ENCODE assay signal across 11 mouse cellular contexts in genomic region chr7:107592641-107593040, GRCm38 (mm10). TPM values are rescaled to one million over a fixed set of nuclear protein-coding genes. Genes with fewer than 3 reads are reported as not detected.
DNase-seq lines count a peak whose midpoint lies in the region; ATAC-seq and TF ChIP-seq lines count a peak whose summit lies in the region.
"Had no signal": no experiment of that assay in that cellular context is flagged by ENCODE, and none has a peak within 500 bp of the region (broad histone marks: within the 10 kb centered on the region; RNA-seq: fewer than 3 reads in every experiment).

No protein-coding gene starts in this region.

- DNase-seq in forebrain, embryonic 14.5 days (ENCODE audit: low spot score) = peak; percentile 50
- DNase-seq in forebrain, embryonic 11.5 days (ENCODE audit: low spot score) = no peak
- DNase-seq in lung, embryonic 14.5 days = peak; percentile 19
- no peak for DNase-seq in lung, postnatal 4 days
- DNase-seq in gastrocnemius, postnatal 10 days = peak; percentile 12
- DNase-seq in left cerebral cortex, postnatal 36 days (ENCODE audit: low spot score in 2 of 2) = peak; percentile 10 to 18
- no peak for DNase-seq in adrenal gland, postnatal 10 days
- DNase-seq in ovary, postnatal 36 days (ENCODE audit: low spot score) = no peak
- DNase-seq: thymus, adult 2 months had no signal

- ATAC-seq in forebrain, embryonic 14.5 days = peak; percentile 1; the same call in 1 of the 2 replicates
- ATAC-seq in forebrain, embryonic 11.5 days (replicated peaks; ENCODE audit: low FRiP score) = no peak
- no peak for ATAC-seq in lung, embryonic 14.5 days (ENCODE audit: insufficient read depth)

- intact Hi-C loops in left cerebral cortex, postnatal 36 days (cut with DNase I) = no loop called here

- H3K36me3 ChIP-seq in forebrain, embryonic 14.5 days (ENCODE audit: control insufficient read depth, insufficient read depth, low read length) = no peaks in the 10 kb centered on the region
- H3K36me3 ChIP-seq in forebrain, embryonic 11.5 days (ENCODE audit: control insufficient read depth, insufficient read depth, low read length) = no peaks in the 10 kb centered on the region
- H3K36me3 ChIP-seq in lung, embryonic 14.5 days (ENCODE audit: insufficient read depth) = peaks cover 8% of the 10 kb centered on the region; the same call in 1 of the 2 replicates

- no peak overlapping the region for H3K27ac ChIP-seq in forebrain, embryonic 14.5 days (ENCODE audit: low read depth, low read length)
- H3K27ac ChIP-seq in forebrain, embryonic 11.5 days (ENCODE audit: low read depth, low read length) = no peak overlapping the region
- H3K27ac ChIP-seq in lung, embryonic 14.5 days (ENCODE audit: low read depth) = no peak overlapping the region

- no peaks in the 10 kb centered on the region for H3K9me3 ChIP-seq in forebrain, embryonic 14.5 days (replicated peaks; ENCODE audit: control insufficient read depth, low read length)
- no peaks in the 10 kb centered on the region for H3K9me3 ChIP-seq in forebrain, embryonic 11.5 days (ENCODE audit: control insufficient read depth, low read length)
- H3K9me3 ChIP-seq in lung, embryonic 14.5 days (ENCODE audit: low read depth, low read length) = no peaks in the 10 kb centered on the region
- H3K9me3 ChIP-seq: megakaryocyte, embryonic 14.5 days had no signal

- H3K27me3 ChIP-seq in forebrain, embryonic 14.5 days (replicated peaks; ENCODE audit: control insufficient read depth, insufficient read depth, low read length) = peaks cover 3% of the 10 kb centered on the region; the same call in 1 of the 2 replicates
- H3K27me3 ChIP-seq in forebrain, embryonic 11.5 days (ENCODE audit: control insufficient read depth, insufficient read depth, low read length) = no peaks in the 10 kb centered on the region; the same call in 1 of the 2 replicates
- H3K27me3 ChIP-seq in lung, embryonic 14.5 days (ENCODE audit: insufficient read depth, low read length) = no peaks in the 10 kb centered on the region

- TF ChIP-seq CTCF in lung, embryonic 14.5 days (IDR thresholded peaks at IDR 0.05; ENCODE audit: low read depth) = no peak

- H3K4me1 ChIP-seq in forebrain, embryonic 14.5 days (ENCODE audit: control insufficient read depth, insufficient read depth, low read length) = peaks cover 3% of the 10 kb centered on the region; the same call in 1 of the 2 replicates
- peaks cover 2% of the 10 kb centered on the region; the same call in 1 of the 2 replicates for H3K4me1 ChIP-seq in forebrain, embryonic 11.5 days (replicated peaks; ENCODE audit: control insufficient read depth, insufficient read depth, low read length)
- 0 out of 2 replicates have a peak, but pooled peaks cover 4% of the 10 kb centered on the region for H3K4me1 ChIP-seq in lung, embryonic 14.5 days (ENCODE audit: insufficient read depth)

- WGBS in forebrain, embryonic 14.5 days = 3% methylated on average over 2 of the region's 2 CpGs
- 53% methylated on average over 2 of the region's 2 CpGs for WGBS in forebrain, embryonic 11.5 days
- 33% methylated on average over 2 of the region's 2 CpGs for WGBS in lung, embryonic 14.5 days

- no peak overlapping the region for H3K4me3 ChIP-seq in forebrain, embryonic 14.5 days (ENCODE audit: low read depth, low read length)
- no peak overlapping the region for H3K4me3 ChIP-seq in forebrain, embryonic 11.5 days (ENCODE audit: low read depth, low read length)
- no peak overlapping the region for H3K4me3 ChIP-seq in lung, embryonic 14.5 days (ENCODE audit: low read depth, low read length)
- H3K4me3 ChIP-seq: megakaryocyte, embryonic 14.5 days had no signal

- no peak overlapping the region for H3K4me2 ChIP-seq in forebrain, embryonic 14.5 days (ENCODE audit: low read length)
- H3K4me2 ChIP-seq in forebrain, embryonic 11.5 days (ENCODE audit: low read depth, low read length, severe bottlenecking) = no peak overlapping the region
- H3K4me2 ChIP-seq in lung, embryonic 14.5 days = no peak overlapping the region

- no peak overlapping the region for H3K9ac ChIP-seq in forebrain, embryonic 14.5 days (ENCODE audit: low read length)
- H3K9ac ChIP-seq in forebrain, embryonic 11.5 days (ENCODE audit: low read length) = no peak overlapping the region
- H3K9ac ChIP-seq in lung, embryonic 14.5 days = no peak overlapping the region

RNA-seq across cellular contexts. Expression of gene Ppfibp2, which starts 2.4 kb away (rescaled TPM):
- 1.6 and 1.8 TPM in 2 replicates for polyA plus RNA-seq in forebrain, embryonic 14.5 days (2014; fragmentation: Nextera tagmentation; extraction: Ambion mirVana)
- 3.2 and 4.2 TPM in 2 replicates for polyA plus RNA-seq in forebrain, embryonic 11.5 days (2014; fragmentation: Nextera tagmentation; extraction: Ambion mirVana)
- polyA plus RNA-seq in lung, embryonic 14.5 days (2014; fragmentation: Nextera tagmentation; extraction: Ambion mirVana) = 5.4 and 5.7 TPM in 2 replicates
- total RNA-seq in gastrocnemius, postnatal 10 days (2021) = 10 to 100 TPM; 16.8 to 20.1 TPM
- total RNA-seq in left cerebral cortex, postnatal 36 days (2021) = 1 to 10 TPM; 5.2 to 7.0 TPM
- 10 to 100 TPM in 1 of 2 experiments, 1 to 10 TPM in 1; 9.1 to 13.7 TPM for total RNA-seq in adrenal gland, postnatal 10 days (2021)

RNA-seq across cellular contexts. Expression of gene Olfml1, which starts 25.4 kb away (rescaled TPM):
- polyA plus RNA-seq in forebrain, embryonic 14.5 days (2014; fragmentation: Nextera tagmentation; extraction: Ambion mirVana) = 3.5 and 4.1 TPM in 2 replicates
- 5.6 and 6.9 TPM in 2 replicates for polyA plus RNA-seq in forebrain, embryonic 11.5 days (2014; fragmentation: Nextera tagmentation; extraction: Ambion mirVana)
- polyA plus RNA-seq in lung, embryonic 14.5 days (2014; fragmentation: Nextera tagmentation; extraction: Ambion mirVana) = 14.5 and 15.6 TPM in 2 replicates
- 10 to 100 TPM; 10.5 to 12.7 TPM for total RNA-seq in gastrocnemius, postnatal 10 days (2021)
- 10 to 100 TPM in 1 of 2 experiments, 1 to 10 TPM in 1; 9.2 to 11.2 TPM for total RNA-seq in left cerebral cortex, postnatal 36 days (2021)
- total RNA-seq in adrenal gland, postnatal 10 days (2021) = 10 to 100 TPM in 1 of 2 experiments, 1 to 10 TPM in 1; 9.9 to 12.4 TPM

RNA-seq across cellular contexts. Expression of gene 5330417H12Rik, which starts 32.3 kb away (rescaled TPM):
- not detected in 2 replicates for polyA plus RNA-seq in forebrain, embryonic 14.5 days (2014; fragmentation: Nextera tagmentation; extraction: Ambion mirVana)
- not detected in 2 replicates for polyA plus RNA-seq in forebrain, embryonic 11.5 days (2014; fragmentation: Nextera tagmentation; extraction: Ambion mirVana)
- not detected in 2 replicates for polyA plus RNA-seq in lung, embryonic 14.5 days (2014; fragmentation: Nextera tagmentation; extraction: Ambion mirVana)
- total RNA-seq in gastrocnemius, postnatal 10 days (2021) = not detected
- not detected for total RNA-seq in left cerebral cortex, postnatal 36 days (2021)
- total RNA-seq in adrenal gland, postnatal 10 days (2021) = not detected
- total RNA-seq: left cerebral cortex, postnatal 25 days had no signal
- polyA plus RNA-seq: thymus, adult 2 months had no signal

Comparison
In these comparisons a context has a peak if more than half of its experiments do, and no peak if none do; other contexts are left out.
1. DNase-seq: peak in forebrain, embryonic 14.5 days (single experiment), lung, embryonic 14.5 days (single experiment), gastrocnemius, postnatal 10 days (single experiment) and left cerebral cortex, postnatal 36 days (2 of 2); none in forebrain, embryonic 11.5 days (single experiment), lung, postnatal 4 days (0 of 2), adrenal gland, postnatal 10 days (single experiment) and ovary, postnatal 36 days (single experiment).